25 mouse cellular contexts compared by ENCODE assay signal in the genomic region with DNA sequence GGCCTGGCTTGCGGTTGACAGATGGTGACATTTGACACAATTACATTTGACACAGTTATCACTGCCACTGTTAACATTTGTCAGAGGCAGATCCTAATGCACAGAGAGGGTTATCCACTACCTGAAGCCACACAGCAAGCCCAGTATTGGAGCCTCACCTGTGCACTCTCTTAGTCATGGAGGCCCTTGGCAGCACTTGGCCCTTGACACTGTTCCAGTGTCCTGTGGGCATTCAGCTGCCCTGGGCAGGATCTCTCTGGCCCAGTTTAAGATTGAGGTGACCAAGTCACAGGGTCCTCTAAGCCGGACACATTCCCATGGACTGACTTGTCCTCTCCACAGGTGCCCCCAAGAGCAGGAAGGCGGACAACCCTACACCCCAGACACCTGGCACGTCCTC. TPM values are rescaled to one million over a fixed set of nuclear protein-coding genes. Genes with fewer than 3 reads are reported as not detected.
DNase-seq lines count a peak whose midpoint lies in the region; ATAC-seq and TF ChIP-seq lines count a peak whose summit lies in the region.
"Had no signal": no experiment of that assay in that cellular context is flagged by ENCODE, and none has a peak within 500 bp of the region (broad histone marks: within the 10 kb centered on the region; RNA-seq: fewer than 3 reads in every experiment).

No protein-coding gene starts in this region.

- H3K9ac ChIP-seq in heart, embryonic 11.5 days (ENCODE audit: low read depth, low read length), result no peak overlapping the region
- H3K9ac ChIP-seq in hindbrain, embryonic 11.5 days (ENCODE audit: low read depth, low read length), result no peak overlapping the region
- H3K9ac ChIP-seq in hindbrain, embryonic 12.5 days, result no peak overlapping the region
- 0 out of 2 replicates have a peak overlapping the region, but pooled peaks have one; percentile 16 for H3K9ac ChIP-seq in midbrain, embryonic 14.5 days (replicated peaks; ENCODE audit: low read length)
- H3K9ac ChIP-seq in midbrain, embryonic 11.5 days (ENCODE audit: low read length), result no peak overlapping the region
- H3K9ac ChIP-seq: embryonic facial prominence, embryonic 12.5 days; embryonic facial prominence, embryonic 15.5 days; forebrain, postnatal 0 days; hindbrain, embryonic 14.5 days; intestine, embryonic 15.5 days; kidney, embryonic 15.5 days had no signal

- no peaks in the 10 kb centered on the region; the same call in 1 of the 2 replicates for H3K36me3 ChIP-seq in heart, embryonic 11.5 days (ENCODE audit: control insufficient read depth, insufficient read depth, low read length)
- H3K36me3 ChIP-seq in hindbrain, embryonic 11.5 days (ENCODE audit: control insufficient read depth, insufficient read depth, low read length), result no peaks in the 10 kb centered on the region
- peaks cover 40% of the 10 kb centered on the region for H3K36me3 ChIP-seq in hindbrain, embryonic 12.5 days
- H3K36me3 ChIP-seq in midbrain, embryonic 14.5 days (ENCODE audit: control insufficient read depth, insufficient read depth, low read length), result peaks cover 24% of the 10 kb centered on the region
- H3K36me3 ChIP-seq in midbrain, embryonic 11.5 days (ENCODE audit: control insufficient read depth, insufficient read depth, low read length), result peaks cover 12% of the 10 kb centered on the region

- H3K4me2 ChIP-seq in heart, embryonic 11.5 days, result no peak overlapping the region
- H3K4me2 ChIP-seq in hindbrain, embryonic 11.5 days (replicated peaks; ENCODE audit: low read depth, low read length), result no peak overlapping the region
- no peak overlapping the region for H3K4me2 ChIP-seq in hindbrain, embryonic 12.5 days (replicated peaks)
- H3K4me2 ChIP-seq in midbrain, embryonic 14.5 days (ENCODE audit: low read length), result no peak overlapping the region
- no peak overlapping the region for H3K4me2 ChIP-seq in midbrain, embryonic 11.5 days
- H3K4me2 ChIP-seq: embryonic facial prominence, embryonic 12.5 days; embryonic facial prominence, embryonic 15.5 days; hindbrain, embryonic 14.5 days; intestine, embryonic 15.5 days; kidney, embryonic 15.5 days had no signal

- no peaks in the 10 kb centered on the region for H3K9me3 ChIP-seq in heart, embryonic 11.5 days (replicated peaks; ENCODE audit: control insufficient read depth, low read length)
- H3K9me3 ChIP-seq in hindbrain, embryonic 11.5 days (ENCODE audit: control insufficient read depth, low read length), result no peaks in the 10 kb centered on the region
- H3K9me3 ChIP-seq in hindbrain, embryonic 12.5 days (replicated peaks), result no peaks in the 10 kb centered on the region
- H3K9me3 ChIP-seq in midbrain, embryonic 14.5 days (ENCODE audit: control insufficient read depth, low read length), result no peaks in the 10 kb centered on the region
- H3K9me3 ChIP-seq in midbrain, embryonic 11.5 days (ENCODE audit: control insufficient read depth, low read length), result no peaks in the 10 kb centered on the region
- H3K9me3 ChIP-seq: embryonic facial prominence, embryonic 12.5 days; embryonic facial prominence, embryonic 15.5 days; G1E; intestine, embryonic 15.5 days; kidney, embryonic 15.5 days had no signal

- ATAC-seq in heart, embryonic 11.5 days (replicated peaks; ENCODE audit: insufficient number of reproducible peaks, low FRiP score, low TSS enrichment), result no peak
- no peak for ATAC-seq in hindbrain, embryonic 11.5 days (ENCODE audit: low FRiP score)
- ATAC-seq in hindbrain, embryonic 12.5 days (ENCODE audit: low FRiP score), result no peak
- no peak for ATAC-seq in midbrain, embryonic 14.5 days (ENCODE audit: low FRiP score, low TSS enrichment)
- ATAC-seq in midbrain, embryonic 11.5 days (ENCODE audit: low FRiP score), result no peak
- ATAC-seq: forebrain, embryonic 14.5 days; forebrain, postnatal 0 days; intestine, embryonic 15.5 days; Patski had no signal

- no peak overlapping the region for H3K4me3 ChIP-seq in cerebellum, adult 2 months (replicated peaks; ENCODE audit: insufficient read depth, low read depth, low read length)
- no peak overlapping the region for H3K4me3 ChIP-seq in heart, embryonic 11.5 days (ENCODE audit: low read depth, low read length)
- H3K4me3 ChIP-seq in hindbrain, embryonic 11.5 days (ENCODE audit: low read depth, low read length), result no peak overlapping the region
- no peak overlapping the region for H3K4me3 ChIP-seq in hindbrain, embryonic 12.5 days
- H3K4me3 ChIP-seq in midbrain, embryonic 14.5 days (replicated peaks; ENCODE audit: low read depth, low read length), result no peak overlapping the region
- H3K4me3 ChIP-seq in midbrain, embryonic 11.5 days (ENCODE audit: low read depth, low read length), result no peak overlapping the region
- H3K4me3 ChIP-seq: embryonic facial prominence, embryonic 12.5 days; embryonic facial prominence, embryonic 15.5 days; gastrocnemius, adult 2 months; intestine, embryonic 15.5 days; kidney, embryonic 15.5 days had no signal

- H3K27me3 ChIP-seq in cerebellum, adult 2 months (ENCODE audit: control insufficient read depth, insufficient read depth, low read length), result no peaks in the 10 kb centered on the region
- peaks cover 4% of the 10 kb centered on the region; the same call in 1 of the 2 replicates for H3K27me3 ChIP-seq in heart, embryonic 11.5 days (ENCODE audit: control insufficient read depth, insufficient read depth, low read length)
- H3K27me3 ChIP-seq in hindbrain, embryonic 11.5 days (ENCODE audit: control insufficient read depth, insufficient read depth, low read length), result no peaks in the 10 kb centered on the region
- no peaks in the 10 kb centered on the region for H3K27me3 ChIP-seq in hindbrain, embryonic 12.5 days
- no peaks in the 10 kb centered on the region for H3K27me3 ChIP-seq in midbrain, embryonic 14.5 days (ENCODE audit: control insufficient read depth, insufficient read depth, low read length)
- H3K27me3 ChIP-seq in midbrain, embryonic 11.5 days (ENCODE audit: control insufficient read depth, insufficient read depth, low read length), result no peaks in the 10 kb centered on the region
- H3K27me3 ChIP-seq: CH12.LX, Patski had no signal

- no peak for TF ChIP-seq POLR2A in cerebellum, adult 2 months (IDR thresholded peaks at IDR 0.05; ENCODE audit: borderline replicate concordance, insufficient read depth, low read length)

- peaks cover 36% of the 10 kb centered on the region for H3K4me1 ChIP-seq in cerebellum, adult 2 months (ENCODE audit: control insufficient read depth, insufficient read depth, low read length)
- H3K4me1 ChIP-seq in heart, embryonic 11.5 days (ENCODE audit: control insufficient read depth, insufficient read depth, low read length), result peaks cover 27% of the 10 kb centered on the region
- peaks cover 9% of the 10 kb centered on the region for H3K4me1 ChIP-seq in hindbrain, embryonic 11.5 days (replicated peaks; ENCODE audit: control insufficient read depth, insufficient read depth, low read length)
- H3K4me1 ChIP-seq in hindbrain, embryonic 12.5 days, result peaks cover 44% of the 10 kb centered on the region
- peaks cover 34% of the 10 kb centered on the region for H3K4me1 ChIP-seq in midbrain, embryonic 14.5 days (ENCODE audit: control insufficient read depth, insufficient read depth, low read length)
- peaks cover 10% of the 10 kb centered on the region for H3K4me1 ChIP-seq in midbrain, embryonic 11.5 days (ENCODE audit: control insufficient read depth, insufficient read depth, low read length)

- 27% methylated on average over 4 of the region's 4 CpGs for WGBS in cerebellum, adult 2 months
- WGBS in heart, embryonic 11.5 days (ENCODE audit: insufficient replicate concordance), result 85% methylated on average over 4 of the region's 4 CpGs
- 97% methylated on average over 4 of the region's 4 CpGs for WGBS in hindbrain, embryonic 11.5 days
- 92% methylated on average over 4 of the region's 4 CpGs for WGBS in hindbrain, embryonic 12.5 days
- 92% methylated on average over 4 of the region's 4 CpGs for WGBS in midbrain, embryonic 14.5 days
- WGBS in midbrain, embryonic 11.5 days, result 93% methylated on average over 4 of the region's 4 CpGs

- H3K27ac ChIP-seq in cerebellum, adult 2 months (ENCODE audit: insufficient read depth, low read length), result peak overlapping the region; percentile 36
- no peak overlapping the region for H3K27ac ChIP-seq in heart, embryonic 11.5 days (ENCODE audit: low read depth, low read length)
- peak overlapping the region; percentile 95; the same call in 1 of the 2 replicates for H3K27ac ChIP-seq in hindbrain, embryonic 11.5 days (ENCODE audit: low read depth, low read length)
- H3K27ac ChIP-seq in hindbrain, embryonic 12.5 days, result no peak overlapping the region
- H3K27ac ChIP-seq in midbrain, embryonic 14.5 days (replicated peaks; ENCODE audit: low read depth, low read length), result peak overlapping the region; percentile 93
- H3K27ac ChIP-seq in midbrain, embryonic 11.5 days (ENCODE audit: low read depth, low read length), result no peak overlapping the region
- H3K27ac ChIP-seq: embryonic facial prominence, embryonic 12.5 days; embryonic facial prominence, embryonic 15.5 days; gastrocnemius, adult 2 months; intestine, embryonic 15.5 days had no signal

- no peak for TF ChIP-seq CTCF in cerebellum, adult 2 months (IDR thresholded peaks at IDR 0.05; ENCODE audit: borderline replicate concordance, insufficient read depth, low read depth, low read length)

- peak in 1 of 2 experiments; percentile 56 for DNase-seq in cerebellum, adult 2 months
- DNase-seq in cerebellum, adult 11 months, result no peak
- peak; percentile 89 for DNase-seq in heart, adult 11 months
- no peak for DNase-seq in hindbrain, embryonic 11.5 days (ENCODE audit: low spot score)
- no peak for DNase-seq in midbrain, embryonic 14.5 days
- no peak for DNase-seq in midbrain, embryonic 11.5 days (ENCODE audit: low spot score, missing footprints)
- DNase-seq: adrenal gland, postnatal 10 days; B cell, adult 2 months; forebrain, postnatal 0 days; gastrocnemius, adult 2 months; gastrocnemius, postnatal 14 days; heart, adult 18-20 months; kidney, adult 11 months; kidney, adult 8-10 months had no signal

RNA-seq across cellular contexts. Expression of gene Shd, which starts 3.1 kb away (rescaled TPM):
- 122 and 127 TPM in 2 replicates for polyA plus RNA-seq in cerebellum, adult 2 months (2012; rRNA removed)
- 10.8 and 11.9 TPM in 2 replicates for polyA plus RNA-seq in heart, embryonic 11.5 days (2014; fragmentation: Nextera tagmentation; extraction: Ambion mirVana)
- polyA plus RNA-seq in hindbrain, embryonic 11.5 days (2014; fragmentation: Nextera tagmentation; extraction: Ambion mirVana), result 95.2 and 102 TPM in 2 replicates
- 133 and 135 TPM in 2 replicates for polyA plus RNA-seq in hindbrain, embryonic 12.5 days (2016; fragmentation: Nextera tagmentation; extraction: Ambion mirVana)
- 178 and 209 TPM in 2 replicates for polyA plus RNA-seq in midbrain, embryonic 14.5 days (2014; fragmentation: Nextera tagmentation; extraction: Ambion mirVana)
- polyA plus RNA-seq in midbrain, embryonic 11.5 days (2014; fragmentation: Nextera tagmentation; extraction: Ambion mirVana), result 81.9 and 89.1 TPM in 2 replicates
- polyA plus RNA-seq: Patski had no signal

RNA-seq across cellular contexts. Expression of gene Yju2, which starts 8.3 kb away (rescaled TPM):
- polyA plus RNA-seq in cerebellum, adult 2 months (2012; rRNA removed), result 13.4 and 14.9 TPM in 2 replicates
- 15.5 and 18.1 TPM in 2 replicates for polyA plus RNA-seq in heart, embryonic 11.5 days (2014; fragmentation: Nextera tagmentation; extraction: Ambion mirVana)
- polyA plus RNA-seq in hindbrain, embryonic 11.5 days (2014; fragmentation: Nextera tagmentation; extraction: Ambion mirVana), result 21.3 and 22.4 TPM in 2 replicates
- 24.1 and 26.7 TPM in 2 replicates for polyA plus RNA-seq in hindbrain, embryonic 12.5 days (2016; fragmentation: Nextera tagmentation; extraction: Ambion mirVana)
- 20.0 and 21.4 TPM in 2 replicates for polyA plus RNA-seq in midbrain, embryonic 14.5 days (2014; fragmentation: Nextera tagmentation; extraction: Ambion mirVana)
- 21.3 and 24.4 TPM in 2 replicates for polyA plus RNA-seq in midbrain, embryonic 11.5 days (2014; fragmentation: Nextera tagmentation; extraction: Ambion mirVana)

RNA-seq across cellular contexts. Expression of gene Ebi3, which starts 14.7 kb away (rescaled TPM):
- polyA plus RNA-seq in cerebellum, adult 2 months (2012; rRNA removed), result 0.81 and 1.00 TPM in 2 replicates
- polyA plus RNA-seq in heart, embryonic 11.5 days (2014; fragmentation: Nextera tagmentation; extraction: Ambion mirVana), result 0.19 and 0.20 TPM in 2 replicates
- polyA plus RNA-seq in hindbrain, embryonic 11.5 days (2014; fragmentation: Nextera tagmentation; extraction: Ambion mirVana), result 2.2 and 3.1 TPM in 2 replicates
- polyA plus RNA-seq in hindbrain, embryonic 12.5 days (2016; fragmentation: Nextera tagmentation; extraction: Ambion mirVana), result 2.6 and 4.4 TPM in 2 replicates
- polyA plus RNA-seq in midbrain, embryonic 14.5 days (2014; fragmentation: Nextera tagmentation; extraction: Ambion mirVana), result 6.6 and 9.6 TPM in 2 replicates
- polyA plus RNA-seq in midbrain, embryonic 11.5 days (2014; fragmentation: Nextera tagmentation; extraction: Ambion mirVana), result 2.1 and 2.7 TPM in 2 replicates
- polyA plus RNA-seq: Patski had no signal

RNA-seq across cellular contexts. Expression of gene Zfp119b, which starts 17.9 kb away (rescaled TPM):
- 3.3 and 3.7 TPM in 2 replicates for polyA plus RNA-seq in cerebellum, adult 2 months (2012; rRNA removed)
- 3.6 and 4.1 TPM in 2 replicates for polyA plus RNA-seq in heart, embryonic 11.5 days (2014; fragmentation: Nextera tagmentation; extraction: Ambion mirVana)
- polyA plus RNA-seq in hindbrain, embryonic 11.5 days (2014; fragmentation: Nextera tagmentation; extraction: Ambion mirVana), result 6.3 and 6.7 TPM in 2 replicates
- polyA plus RNA-seq in hindbrain, embryonic 12.5 days (2016; fragmentation: Nextera tagmentation; extraction: Ambion mirVana), result 6.2 and 6.3 TPM in 2 replicates
- polyA plus RNA-seq in midbrain, embryonic 14.5 days (2014; fragmentation: Nextera tagmentation; extraction: Ambion mirVana), result 10.7 and 13.4 TPM in 2 replicates
- 6.3 and 6.7 TPM in 2 replicates for polyA plus RNA-seq in midbrain, embryonic 11.5 days (2014; fragmentation: Nextera tagmentation; extraction: Ambion mirVana)

RNA-seq across cellular contexts. Expression of gene Fsd1, which starts 19.1 kb away (rescaled TPM):
- 88.0 and 91.3 TPM in 2 replicates for polyA plus RNA-seq in cerebellum, adult 2 months (2012; rRNA removed)
- polyA plus RNA-seq in heart, embryonic 11.5 days (2014; fragmentation: Nextera tagmentation; extraction: Ambion mirVana), result 5.0 and 5.2 TPM in 2 replicates
- polyA plus RNA-seq in hindbrain, embryonic 11.5 days (2014; fragmentation: Nextera tagmentation; extraction: Ambion mirVana), result 65.0 and 66.5 TPM in 2 replicates
- 96.4 and 103 TPM in 2 replicates for polyA plus RNA-seq in hindbrain, embryonic 12.5 days (2016; fragmentation: Nextera tagmentation; extraction: Ambion mirVana)
- 141 and 188 TPM in 2 replicates for polyA plus RNA-seq in midbrain, embryonic 14.5 days (2014; fragmentation: Nextera tagmentation; extraction: Ambion mirVana)
- 61.2 and 65.6 TPM in 2 replicates for polyA plus RNA-seq in midbrain, embryonic 11.5 days (2014; fragmentation: Nextera tagmentation; extraction: Ambion mirVana)
- polyA plus RNA-seq: G1E had no signal

Comparison
In these comparisons a context has a peak if more than half of its experiments do, and no peak if none do; other contexts are left out.
1. H3K27ac ChIP-seq: peak in cerebellum, adult 2 months (single experiment), hindbrain, embryonic 11.5 days (single experiment) and midbrain, embryonic 14.5 days (single experiment); none in heart, embryonic 11.5 days (single experiment), hindbrain, embryonic 12.5 days (single experiment) and midbrain, embryonic 11.5 days (single experiment).